Mouse (Mus musculus): ENCODE results near the gene Klhl21. TPM values are rescaled to one million over a fixed set of nuclear protein-coding genes. Genes with fewer than 3 reads are reported as not detected.
A peak's percentile ranks its signal among the peaks of the same experiment; 100 is the strongest.
"Not testable (repeated sequence)": the region's sequence is repeated elsewhere in the genome, so short reads cannot be mapped to it uniquely, and the experiment has no call there.

The Klhl21 gene
- total RNA-seq, 2 experiments from 2014 or later, result 86.2 to 91.5 TPM

DNA sequence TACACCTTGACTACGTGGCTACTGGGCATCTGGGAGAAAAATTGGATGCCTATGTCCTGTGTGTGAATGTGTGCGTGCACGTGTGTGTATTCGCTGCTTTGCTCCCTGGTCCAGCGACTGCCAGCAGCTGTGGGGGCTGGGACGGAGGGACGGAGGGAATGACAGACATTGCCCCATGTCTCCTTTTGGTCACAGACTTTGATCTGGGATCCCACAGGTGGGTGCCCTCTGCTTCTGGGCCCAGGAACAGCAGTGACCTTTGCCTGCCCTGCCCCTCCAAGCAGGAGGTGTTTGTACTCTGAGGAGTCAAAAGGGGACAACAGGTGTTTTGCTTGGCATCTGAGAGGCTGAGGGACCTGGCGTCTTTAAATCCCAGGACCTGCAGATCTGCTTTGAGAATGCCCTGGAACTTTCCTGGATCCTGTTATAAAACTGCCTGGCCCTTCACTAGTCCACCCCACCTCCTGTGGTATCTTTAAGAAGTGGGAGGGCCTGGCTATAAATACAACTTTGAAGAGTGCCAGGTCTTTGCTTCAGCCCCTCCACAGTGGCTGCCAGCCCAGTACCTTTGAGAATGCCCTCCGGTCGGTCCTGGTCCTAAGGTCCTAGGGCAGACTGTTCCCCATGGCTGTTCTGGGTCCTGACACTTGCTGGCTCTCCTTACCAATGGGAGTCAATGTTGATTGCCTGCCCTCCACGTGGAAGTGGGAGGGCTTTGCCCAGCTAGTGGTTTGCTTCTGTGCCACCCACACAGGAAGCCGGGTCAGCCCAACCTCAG is 4.6 kb downstream of the Klhl21 start:
- intact Hi-C loops (cut with DNase I), result no loop called here
- peak; percentile 32 to 56 for DNase-seq

DNA sequence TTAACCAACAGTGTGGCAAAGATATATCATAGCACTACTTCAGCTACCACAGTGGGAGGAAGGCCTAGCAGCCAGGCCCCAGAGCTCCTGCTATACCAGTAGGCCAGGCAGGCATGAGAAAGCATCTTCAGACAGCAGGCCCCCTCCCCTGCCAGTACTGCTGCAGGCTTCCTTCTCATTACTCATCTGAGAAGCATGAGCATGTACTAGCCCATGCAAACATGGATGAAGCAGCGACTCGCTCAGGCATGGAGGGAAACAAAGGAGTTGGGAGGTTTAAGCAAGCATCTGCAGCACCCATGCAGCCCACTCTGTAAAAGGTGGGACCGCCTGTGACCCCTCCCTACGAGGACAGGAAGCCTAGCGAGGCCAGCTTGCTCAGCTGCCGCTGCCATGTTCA is 10.5 kb downstream of the Klhl21 start:
- DNase-seq, result no peak
- intact Hi-C loops (cut with DNase I), result no loop called here

DNA sequence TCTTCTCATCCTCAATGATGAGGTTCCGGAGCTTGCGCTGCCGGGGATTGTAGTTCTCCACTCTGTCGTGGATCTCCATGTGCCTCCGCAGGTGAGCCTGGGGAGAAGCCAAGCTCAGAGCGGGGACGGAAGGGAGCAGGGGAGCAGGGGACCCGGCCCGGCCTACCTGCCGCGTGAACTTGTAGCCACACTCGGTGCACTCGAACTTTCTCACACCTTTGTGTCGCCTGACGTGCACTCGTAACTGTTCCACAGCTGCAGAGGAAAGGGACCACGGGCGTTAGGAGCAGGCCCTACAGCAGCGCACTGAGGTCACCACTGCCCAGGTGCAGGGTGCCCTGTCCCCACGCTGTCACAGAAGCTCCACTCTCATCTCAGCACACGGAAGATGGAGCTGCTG is 11.4 kb downstream of the Klhl21 start:
- intact Hi-C loops (cut with DNase I), result no loop called here
- DNase-seq, result no peak

DNA sequence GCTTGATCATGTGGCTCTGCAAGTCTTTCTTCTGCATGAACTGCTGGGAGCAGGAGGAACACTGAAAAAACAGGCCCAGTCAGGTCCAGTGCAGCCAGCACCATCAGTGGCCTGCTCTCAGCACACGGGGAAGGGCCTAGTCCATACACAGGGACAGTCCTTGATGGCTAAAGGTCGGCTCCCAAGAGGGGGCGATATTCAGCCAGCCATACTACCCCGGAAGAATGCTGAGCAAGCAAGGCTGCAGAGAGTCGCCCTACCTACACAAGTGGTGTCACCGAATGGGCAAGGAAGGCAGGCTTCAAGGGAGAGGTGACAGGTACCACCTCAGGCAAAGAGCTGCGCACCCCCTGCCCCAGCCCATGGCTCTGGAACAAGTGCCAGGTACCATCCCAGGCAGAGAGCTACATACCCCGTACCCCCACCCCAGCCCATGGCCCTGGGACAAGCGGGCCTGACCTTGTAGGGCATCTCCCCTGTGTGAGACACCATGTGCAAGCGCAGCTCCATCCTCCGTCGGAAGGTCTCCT is 13.0 kb downstream of the Klhl21 start:
- DNase-seq, result no peak
- intact Hi-C loops (cut with DNase I), result no loop called here

DNA sequence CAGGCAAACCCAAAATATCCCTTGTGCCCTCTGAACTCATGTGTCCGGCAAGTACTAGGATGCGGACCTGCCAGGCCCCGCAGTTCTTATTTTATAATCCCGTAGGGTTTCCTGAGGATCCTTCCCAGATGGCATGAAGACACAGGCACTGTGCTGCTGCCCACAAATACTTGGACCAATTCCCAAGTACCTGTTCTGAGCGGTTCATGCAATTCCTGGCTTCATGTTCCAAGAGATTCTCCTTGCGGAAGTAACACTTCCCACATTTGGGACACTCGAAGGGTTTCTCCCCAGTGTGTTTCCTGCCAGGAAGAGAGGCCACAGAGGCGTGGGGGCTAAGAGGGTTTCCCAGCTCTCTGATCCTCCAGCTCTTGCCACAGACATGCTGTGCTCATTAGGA is 13.9 kb downstream of the Klhl21 start:
- intact Hi-C loops (cut with DNase I), result no loop called here
- DNase-seq, result no peak

DNA sequence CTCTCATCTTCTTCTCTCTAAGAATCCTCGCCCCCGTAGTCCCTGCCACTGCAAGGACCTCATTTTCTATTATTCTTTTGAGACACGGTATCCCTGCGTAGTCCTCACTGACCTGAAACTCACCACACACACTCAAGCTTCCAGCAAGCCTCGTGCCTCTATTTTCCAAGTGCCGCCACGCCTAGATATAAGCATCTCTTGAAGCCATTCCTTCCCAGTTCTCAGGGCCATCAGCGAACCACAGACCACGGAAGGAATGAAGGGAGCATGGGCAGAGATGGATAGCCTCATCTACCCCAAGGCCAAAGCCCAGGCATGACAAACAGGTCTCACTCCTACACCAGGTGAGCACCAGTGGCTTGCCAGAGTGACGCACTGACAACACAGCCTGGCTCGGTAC is 15.9 kb downstream of the Klhl21 start:
- no peak for DNase-seq
- intact Hi-C loops (cut with DNase I), result no loop called here

DNA sequence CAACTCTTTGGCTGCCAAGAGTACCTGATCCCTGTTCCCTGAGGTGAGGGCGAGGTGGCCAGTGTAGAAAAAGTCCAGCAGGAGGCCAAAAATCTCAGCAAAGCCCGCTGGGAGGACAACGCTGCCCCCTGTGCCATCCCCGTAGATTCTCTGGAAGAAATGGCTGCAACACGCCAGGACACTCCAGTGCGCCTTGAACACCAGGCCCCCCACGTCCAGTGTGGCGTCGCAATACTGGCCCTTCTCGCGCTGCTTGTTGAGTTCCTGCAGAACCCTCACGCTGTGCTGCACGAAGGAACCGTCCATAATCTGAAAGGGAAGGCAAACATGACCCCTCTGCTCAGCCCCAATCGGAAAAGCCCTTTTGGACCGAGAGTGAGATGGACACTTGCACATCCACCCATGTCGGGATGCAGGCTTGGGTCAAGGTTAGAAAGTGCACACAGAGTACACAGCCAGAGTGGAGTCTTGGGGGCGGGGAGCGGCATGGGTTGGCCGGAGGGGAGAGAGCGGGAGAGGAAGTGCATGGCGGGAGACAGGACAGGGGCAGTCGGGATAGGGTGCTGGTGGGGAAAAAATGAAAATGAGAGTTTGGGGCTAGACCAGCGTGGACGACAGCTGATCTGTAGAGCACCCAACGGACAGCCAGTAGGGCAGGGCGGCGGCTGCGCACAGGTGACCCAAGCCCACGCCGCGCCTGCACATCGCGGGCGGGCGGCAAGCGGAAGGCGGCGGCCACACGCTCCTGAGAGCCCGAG is 18.3 kb downstream of the Klhl21 start:
- intact Hi-C loops (cut with DNase I), result loop anchor here (1.0 kb wide), 1 partner anchor 19 kb away; the partner anchor contains the start of gene Klhl21
- no peak for DNase-seq

DNA sequence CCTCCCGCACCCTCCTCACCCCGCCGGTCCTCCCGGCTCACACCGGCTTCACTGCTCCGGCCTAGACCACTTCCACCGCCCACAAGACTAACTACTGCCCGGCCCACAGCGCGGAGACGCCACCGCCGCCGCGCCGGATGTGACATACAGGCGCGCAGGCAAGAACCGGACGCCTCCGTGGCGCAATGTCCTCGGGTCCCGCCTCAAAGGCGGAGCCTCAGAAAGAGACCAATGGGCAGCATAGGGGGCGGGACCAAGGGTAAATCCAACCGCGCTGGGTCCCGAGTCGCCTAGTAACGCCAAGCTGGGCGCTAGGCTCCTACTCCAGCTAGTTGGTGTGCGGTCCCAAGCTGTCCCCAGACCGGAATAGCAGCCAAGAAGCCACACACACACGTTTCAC is 18.9 kb downstream of the Klhl21 start, which contains the start of gene Zbtb48:
Gene Zbtb48 (minus strand): TSS at position 148 of the 400 bp plus-strand sequence.
- peak; percentile 95 for DNase-seq
- intact Hi-C loops (cut with DNase I), result loop anchor here (1.0 kb wide), 1 partner anchor 19 kb away; the partner anchor contains the start of gene Klhl21

DNA sequence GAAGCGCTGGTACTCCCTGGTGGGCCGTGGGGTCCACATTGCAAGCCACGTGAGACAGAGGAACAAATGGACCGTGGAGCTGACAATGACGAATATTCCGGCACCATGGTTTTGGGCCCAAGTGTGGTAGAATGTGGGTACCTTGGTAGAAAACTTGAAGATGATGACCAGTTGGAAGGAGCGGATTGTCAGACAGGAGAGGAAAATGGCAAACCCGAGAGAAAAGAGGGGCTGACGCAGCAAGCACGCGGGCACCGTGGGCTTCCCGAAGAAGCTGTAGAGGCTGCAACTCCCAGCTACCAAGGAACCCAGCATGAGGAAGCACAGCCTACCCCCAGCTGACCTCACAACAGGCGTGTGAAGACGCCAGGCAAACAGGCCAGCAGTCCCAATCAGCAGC is 19.9 kb downstream of the Klhl21 start:
- no peak for DNase-seq
- intact Hi-C loops (cut with DNase I), result loop anchor here (2.0 kb wide), 1 partner anchor 40 kb away; the partner anchor contains the start of gene Thap3

DNA sequence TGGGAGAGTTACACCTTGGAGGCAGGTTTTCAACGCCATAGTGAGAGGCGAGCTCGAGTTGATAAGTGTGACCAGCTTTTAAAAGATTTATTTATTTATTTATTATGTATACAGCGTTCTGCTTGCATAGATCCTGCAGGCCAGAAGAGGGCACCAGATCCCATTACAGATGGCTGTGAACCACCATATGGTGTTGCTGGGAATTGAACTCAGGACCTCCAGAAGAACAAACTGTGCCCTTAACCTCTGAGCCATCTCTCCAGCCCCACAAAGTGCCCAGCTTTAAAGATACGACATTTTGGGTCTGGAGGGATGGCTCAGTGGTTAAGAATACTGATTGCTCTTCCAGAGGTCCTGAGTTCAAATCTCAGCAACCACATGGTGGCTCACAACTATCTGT is 20.5 kb downstream of the Klhl21 start:
- intact Hi-C loops (cut with DNase I), result loop anchor here (2.0 kb wide), 1 partner anchor 40 kb away; the partner anchor contains the start of gene Thap3
- DNase-seq, result no peak

DNA sequence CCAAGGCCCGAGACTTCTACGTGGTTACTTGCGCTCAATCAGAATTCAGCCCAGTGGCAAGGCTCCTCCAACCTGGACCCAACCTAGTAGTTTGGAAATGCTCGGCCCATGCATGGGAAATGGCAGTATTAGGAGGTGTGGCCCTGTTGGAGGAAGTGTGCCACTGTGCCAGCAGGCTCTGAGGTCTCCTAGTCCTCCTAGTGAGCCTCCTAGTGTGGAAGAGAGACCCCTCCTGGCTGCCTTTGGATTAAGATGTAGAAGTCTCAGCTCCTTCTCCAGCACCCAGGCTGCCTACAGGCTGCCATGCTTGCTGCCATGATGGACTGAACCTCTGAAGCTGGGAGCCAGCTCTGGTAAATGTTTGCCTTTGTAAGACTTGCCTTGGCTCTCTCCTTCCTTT is 21.4 kb downstream of the Klhl21 start:
- no peak for DNase-seq
- intact Hi-C loops (cut with DNase I), result loop anchor here (2.0 kb wide), 1 partner anchor 41 kb away; the partner anchor contains the start of gene Thap3

DNA sequence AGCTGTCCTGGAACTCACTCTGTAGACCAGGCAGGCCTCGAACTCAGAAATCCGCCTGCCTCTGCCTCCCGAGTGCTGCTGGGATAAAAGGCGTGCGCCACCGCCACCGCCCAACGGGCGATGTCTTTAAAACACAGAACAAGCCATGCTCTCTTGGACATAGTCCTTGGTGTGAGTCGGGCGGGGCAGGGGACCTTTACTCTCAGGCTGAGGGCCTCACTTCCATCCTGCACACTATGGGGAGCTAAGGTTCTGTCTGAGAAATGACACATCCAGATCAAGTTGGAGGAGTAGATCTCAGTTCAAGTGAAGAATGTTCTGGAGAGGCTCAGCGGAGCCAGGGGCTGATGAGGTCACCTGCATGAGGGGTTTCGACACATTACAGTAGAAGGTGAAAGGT is 24.3 kb downstream of the Klhl21 start:
- no peak for DNase-seq
- intact Hi-C loops (cut with DNase I), result no loop called here

DNA sequence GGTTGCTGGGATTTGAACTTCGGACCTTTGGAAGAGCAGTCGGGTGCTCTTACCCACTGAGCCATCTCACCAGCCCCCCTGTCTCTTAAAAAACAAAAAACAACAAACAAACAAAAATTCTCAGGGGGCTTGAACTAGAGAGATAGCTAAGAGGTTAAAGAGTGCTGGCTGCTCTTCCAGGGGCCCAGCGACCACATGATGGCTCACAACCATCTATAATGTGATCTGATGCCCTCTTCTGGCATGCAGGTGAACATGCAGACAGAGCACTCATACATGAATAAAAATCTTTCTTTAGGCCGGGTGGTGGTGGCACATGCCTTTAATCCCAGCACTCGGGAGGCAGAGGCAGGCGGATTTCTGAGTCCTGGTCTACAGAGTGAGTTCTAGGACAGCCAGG is 27.9 kb downstream of the Klhl21 start:
- not testable (repeated sequence) for DNase-seq
- intact Hi-C loops (cut with DNase I), result loop anchor here (5.0 kb wide), 1 partner anchor 104 kb away; the partner anchor contains the start of gene Dnajc11

DNA sequence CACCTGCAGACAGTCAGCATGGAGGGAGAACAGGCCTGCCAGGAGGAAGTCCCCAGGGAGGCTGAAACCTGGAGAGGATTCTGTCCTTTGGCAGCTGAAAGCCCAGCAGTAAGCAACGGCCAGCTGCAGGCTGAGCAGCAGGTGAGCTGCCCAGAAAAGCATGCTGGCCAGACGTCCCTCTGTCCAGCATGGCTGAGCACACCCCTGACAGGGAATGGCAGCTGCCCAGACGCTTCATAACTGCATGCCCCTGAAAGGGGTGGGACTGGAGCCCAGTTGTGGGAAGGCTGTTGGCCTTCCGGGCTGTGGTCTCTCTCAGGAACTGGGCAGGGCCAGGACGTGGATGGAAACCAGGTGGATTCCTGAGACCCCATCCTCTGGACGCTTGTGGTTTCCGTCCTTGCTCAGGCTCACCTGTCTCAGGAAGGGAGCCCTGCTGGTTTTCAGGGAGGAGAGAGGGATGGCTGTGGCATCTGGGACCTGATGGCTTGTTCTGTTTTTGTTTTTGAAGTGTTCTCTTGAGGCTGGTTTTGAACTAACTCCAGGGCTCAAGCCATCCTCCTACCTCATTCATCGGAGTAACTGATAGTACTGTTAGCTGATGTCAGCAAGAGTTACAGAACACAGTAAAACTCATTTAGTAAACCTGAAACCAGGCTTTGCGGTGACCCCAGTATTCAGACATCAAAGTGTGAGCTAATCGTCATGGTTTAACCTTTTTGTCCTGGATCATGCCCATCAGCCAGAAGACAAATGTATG is 29.8 kb downstream of the Klhl21 start, which contains the start of gene Tas1r1:
Gene Tas1r1 (minus strand): TSS at position 344 of the 760 bp plus-strand sequence.
- no peak for DNase-seq
- intact Hi-C loops (cut with DNase I), result loop anchor here (2.0 to 5.0 kb wide), 3 partner anchors 52 to 106 kb away; partner anchors contain the start of gene Dnajc11

DNA sequence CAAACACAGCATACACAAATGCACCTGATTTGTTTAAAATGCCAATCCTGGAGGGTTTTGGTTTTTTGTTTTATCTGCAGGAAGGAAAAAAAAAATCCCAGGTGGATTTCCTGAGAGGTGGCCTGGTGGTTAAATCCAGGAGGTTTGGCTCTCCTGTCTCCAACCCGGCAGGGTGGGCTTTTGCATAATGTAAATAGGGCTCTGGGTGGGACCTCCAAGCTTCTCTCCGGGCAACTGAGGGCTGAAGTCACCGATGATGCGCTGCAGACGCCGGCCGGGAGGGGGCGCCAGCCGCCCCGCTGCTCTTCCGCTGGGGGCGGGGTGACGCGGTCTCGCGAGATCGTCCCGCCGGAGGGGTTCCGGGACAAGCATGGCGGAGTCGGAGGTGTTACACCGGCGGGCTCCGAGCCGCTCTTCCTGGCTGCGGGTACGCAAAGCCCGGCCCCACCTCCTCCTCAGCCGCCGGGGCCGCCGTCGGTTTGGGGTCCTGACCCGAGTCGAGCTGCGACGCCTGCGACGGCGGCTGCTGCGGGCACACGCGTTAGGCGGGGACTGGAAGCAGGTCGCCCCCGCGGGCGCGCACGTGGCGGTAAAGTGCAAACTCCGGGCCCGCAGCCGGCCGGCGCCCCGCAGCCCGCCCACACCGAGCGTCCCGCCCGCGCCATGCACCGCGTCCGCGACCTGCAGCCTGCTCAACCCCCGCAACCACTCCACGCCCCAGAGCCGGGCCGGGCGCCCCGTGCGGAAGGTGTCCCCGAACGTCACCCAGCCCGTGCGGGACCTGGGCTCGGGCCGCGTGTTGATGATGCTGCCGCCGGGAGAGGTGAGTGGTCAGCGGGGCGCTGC is 30.6 kb downstream of the Klhl21 start, which contains the start of gene Nol9:
Gene Nol9 (plus strand): TSS at position 337 of the 846 bp plus-strand sequence.
- DNase-seq, result peak; percentile 96
- intact Hi-C loops (cut with DNase I), result loop anchor here (2.0 to 5.0 kb wide), 3 partner anchors 52 to 107 kb away; partner anchors contain the start of gene Dnajc11

DNA sequence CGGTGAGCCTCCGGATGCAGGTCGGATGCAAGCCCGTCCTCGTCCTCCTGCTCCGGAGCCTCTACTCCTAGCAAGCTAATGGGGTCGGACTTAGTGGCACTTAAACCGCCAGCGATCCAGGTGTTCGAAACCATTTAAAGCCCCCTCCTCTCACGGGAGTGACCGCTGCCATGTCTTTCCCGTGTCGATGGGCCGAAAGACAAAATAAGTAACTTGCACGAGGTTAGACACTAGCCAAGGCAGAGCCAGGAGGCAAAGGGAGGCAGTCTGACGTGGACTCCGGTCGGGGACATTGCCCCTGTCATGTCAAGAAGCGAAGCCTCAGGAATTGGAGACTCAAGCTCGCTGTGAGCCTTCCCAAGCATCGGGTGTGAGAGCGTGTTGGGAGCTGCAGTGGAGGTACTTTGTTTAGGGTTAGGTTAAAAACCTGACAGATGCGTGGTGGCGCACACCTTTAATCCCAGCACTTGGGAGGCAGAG is 31.3 kb downstream of the Klhl21 start:
- intact Hi-C loops (cut with DNase I), result loop anchor here (2.0 to 5.0 kb wide), 3 partner anchors 53 to 108 kb away; partner anchors contain the start of gene Dnajc11
- DNase-seq, result no peak

DNA sequence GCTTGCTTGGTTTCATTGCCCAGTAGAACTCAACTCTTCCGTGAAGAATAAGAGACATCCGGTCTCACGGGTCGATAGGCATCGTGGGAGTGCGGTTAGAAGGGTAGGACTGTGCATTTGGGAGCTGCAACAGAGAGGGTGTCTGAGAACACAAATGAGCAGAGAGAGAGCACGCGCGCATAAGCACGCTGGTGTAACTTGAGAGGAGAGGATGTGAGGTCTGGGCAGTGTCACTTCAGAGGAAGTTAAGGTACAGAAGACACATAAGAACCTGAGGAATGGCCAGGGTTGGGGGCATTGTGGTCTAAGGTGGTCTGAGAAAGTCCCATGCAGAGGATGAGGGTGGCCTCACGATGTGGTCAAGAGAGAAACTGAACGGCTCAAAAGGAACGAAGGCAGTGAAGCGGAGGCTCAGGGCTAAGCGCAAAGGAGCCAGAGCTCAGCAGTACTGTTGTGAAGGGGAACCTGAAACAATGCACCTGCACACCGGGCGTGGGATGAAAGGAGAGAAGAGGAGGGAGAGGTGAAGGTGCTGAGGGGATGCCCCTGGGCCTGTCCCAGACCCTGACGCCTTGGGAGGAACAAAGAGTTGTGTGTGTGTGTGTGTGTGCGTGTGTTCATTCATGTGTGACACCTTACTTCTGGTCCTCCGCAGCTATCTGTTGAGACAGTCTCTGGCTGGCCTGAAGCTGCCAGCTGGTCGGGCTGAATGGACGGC is 33.5 kb downstream of the Klhl21 start:
- intact Hi-C loops (cut with DNase I), result no loop called here
- DNase-seq, result no peak

DNA sequence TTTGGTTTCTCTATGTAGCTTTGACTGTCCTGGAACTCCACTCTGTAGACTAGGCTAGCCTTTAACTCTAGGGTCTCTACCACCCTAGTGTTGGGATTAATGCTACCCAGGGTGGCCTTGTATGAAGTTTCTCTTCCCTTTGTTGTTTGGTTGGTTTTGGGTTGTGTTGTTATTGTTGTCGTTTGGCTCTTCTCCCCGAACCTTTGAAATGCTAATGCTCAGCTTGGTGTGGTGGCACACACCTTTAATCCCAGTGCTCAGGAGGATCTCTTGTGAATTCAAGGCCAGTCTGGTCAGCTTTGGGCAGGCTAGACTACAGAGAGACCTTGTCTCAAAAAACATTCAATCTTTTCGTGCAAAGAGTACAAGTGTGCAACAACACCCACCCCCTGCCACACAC is 34.6 kb downstream of the Klhl21 start:
- no peak for DNase-seq
- intact Hi-C loops (cut with DNase I), result loop anchor here (1.0 kb wide), 1 partner anchor 53 kb away; no protein-coding TSS in a partner anchor

Measured in heart, postnatal 36 days (tissue).